Mouse (Mus musculus) cerebellum, adult 2 months (tissue): ENCODE results near the gene Mak.

Source experiments
- CTCF ChIP-seq: fragments of 200-500 bp; IDR thresholded peaks from 2 replicates; pipeline ENCODE4 v1.5.1; 2011; ENCODE audit warnings: low read depth, mild to moderate bottlenecking, control low read depth, low read length, moderate library complexity, borderline replicate concordance; ENCODE audit not compliant: insufficient read depth
- POLR2A ChIP-seq: fragments of 200-500 bp; IDR thresholded peaks from 2 replicates; pipeline ENCODE4 v1.6.1; 2011; ENCODE audit warnings: low read length, control low read depth, borderline replicate concordance; ENCODE audit not compliant: insufficient read depth

GRCm38 (mm10) chr13:40986081-40986480 is 93.4 kb downstream of the Mak start:
- TF ChIP-seq CTCF (no peak), POLR2A (no peak)
